8 mouse cellular contexts compared by ENCODE assay signal in the genomic region with DNA sequence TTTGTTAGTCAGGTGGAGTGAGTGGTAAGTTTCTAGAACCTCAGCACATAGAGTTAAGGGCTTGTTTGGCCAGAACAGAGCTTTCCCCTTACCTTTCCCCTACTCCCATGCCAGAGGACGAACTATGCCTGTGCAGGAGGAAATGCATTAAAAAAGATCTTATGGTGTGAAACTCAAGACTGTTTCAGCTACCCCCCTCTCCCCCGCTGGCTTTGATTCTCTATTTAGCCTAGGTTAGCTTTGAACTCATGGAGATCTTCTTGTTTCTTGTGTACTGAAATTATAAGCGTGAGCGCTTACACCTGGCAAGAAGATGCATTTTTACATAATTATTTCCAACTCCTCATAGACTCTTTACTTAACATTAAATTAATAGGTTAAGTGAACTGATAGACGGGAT. TPM values are rescaled to one million over a fixed set of nuclear protein-coding genes. Genes with fewer than 3 reads are reported as not detected.
DNase-seq lines count a peak whose midpoint lies in the region; ATAC-seq and TF ChIP-seq lines count a peak whose summit lies in the region.

No protein-coding gene starts in this region.

- 4% methylated on average over 5 of the region's 5 CpGs for WGBS in thymus, adult 2 months
- WGBS in liver, embryonic 13.5 days (ENCODE audit: insufficient replicate concordance), result 6% methylated on average over 5 of the region's 5 CpGs

- intact Hi-C loops in gastrocnemius, adult 2 months (cut with DNase I), result loop anchor here (10.0 kb wide), 1 partner anchor 172 kb away; the partner anchor contains the start of gene Ahsa2

- no peak for TF ChIP-seq CTCF in gastrocnemius, adult 2 months (IDR thresholded peaks at IDR 0.05)
- TF ChIP-seq CTCF in thymus, adult 2 months (IDR thresholded peaks at IDR 0.05; ENCODE audit: borderline replicate concordance, control insufficient read depth, extremely low read depth, insufficient read depth, low read length, poor library complexity), result no peak

- peak overlapping the region; percentile 92 for H3K9ac ChIP-seq in liver, embryonic 13.5 days

- TF ChIP-seq POLR2A in thymus, adult 2 months (IDR thresholded peaks at IDR 0.05; ENCODE audit: control insufficient read depth, extremely low read depth, insufficient read depth, low read length, poor library complexity), result no peak

- H3K9me3 ChIP-seq in liver, embryonic 13.5 days (replicated peaks), result no peaks in the 10 kb centered on the region

- H3K4me1 ChIP-seq in thymus, adult 2 months (replicated peaks; ENCODE audit: control insufficient read depth, insufficient read depth, low read length), result 0 out of 2 replicates have a peak, but pooled peaks cover 2% of the 10 kb centered on the region
- H3K4me1 ChIP-seq in liver, embryonic 13.5 days (replicated peaks), result peaks cover 26% of the 10 kb centered on the region

- no peaks in the 10 kb centered on the region for H3K27me3 ChIP-seq in thymus, adult 2 months (ENCODE audit: control insufficient read depth, insufficient read depth, low read length)
- H3K27me3 ChIP-seq in liver, embryonic 13.5 days, result no peaks in the 10 kb centered on the region

- peak overlapping the region; percentile 82 for H3K4me2 ChIP-seq in liver, embryonic 13.5 days

- no peak for ATAC-seq in liver, embryonic 13.5 days (ENCODE audit: low read depth)

- H3K27ac ChIP-seq in gastrocnemius, adult 2 months, result peak overlapping the region; percentile 93
- H3K27ac ChIP-seq in thymus, adult 2 months (ENCODE audit: control insufficient read depth, insufficient read depth, low read length), result peak overlapping the region; percentile 83
- H3K27ac ChIP-seq in liver, embryonic 13.5 days, result peak overlapping the region; percentile 90

- H3K36me3 ChIP-seq in thymus, adult 2 months (ENCODE audit: control insufficient read depth, insufficient read depth, low read length), result no peaks in the 10 kb centered on the region; the same call in 1 of the 2 replicates
- H3K36me3 ChIP-seq in liver, embryonic 13.5 days, result no peaks in the 10 kb centered on the region; the same call in 1 of the 2 replicates

- no peak for DNase-seq in gastrocnemius, adult 2 months
- no peak for DNase-seq in gastrocnemius, postnatal 10 days
- DNase-seq in thymus, adult 2 months, result no peak
- DNase-seq in thymus, postnatal 36 days, result no peak
- no peak for DNase-seq in liver, embryonic 13.5 days
- DNase-seq in right cerebral cortex, postnatal 4 days, result no peak
- DNase-seq in Muller cell, postnatal 12 days (ENCODE audit: inconsistent ontology term), result no peak
- DNase-seq in gastrocnemius, postnatal 25 days, result no peak

- H3K4me3 ChIP-seq in gastrocnemius, adult 2 months, result peak overlapping the region; percentile 74
- H3K4me3 ChIP-seq in thymus, adult 2 months (ENCODE audit: control insufficient read depth, insufficient read depth, low read length), result peak overlapping the region; percentile 94
- peak overlapping the region; percentile 93 for H3K4me3 ChIP-seq in liver, embryonic 13.5 days (replicated peaks)

RNA-seq across cellular contexts. Expression of gene Pex13, which starts 0.8 kb away (rescaled TPM):
- total RNA-seq in gastrocnemius, adult 2 months (2021), result 10 to 100 TPM; 19.6 to 27.0 TPM
- total RNA-seq in gastrocnemius, postnatal 10 days (2021), result 10 to 100 TPM; 16.9 to 22.0 TPM
- 7.5 and 9.1 TPM in 2 replicates for polyA plus RNA-seq in thymus, adult 2 months (2012; rRNA removed)
- polyA plus RNA-seq in liver, embryonic 13.5 days (2015; fragmentation: Nextera tagmentation; extraction: Ambion mirVana), result 11.8 and 16.1 TPM in 2 replicates
- total RNA-seq in gastrocnemius, postnatal 25 days (2021), result 10 to 100 TPM; 15.3 to 19.2 TPM

RNA-seq across cellular contexts. Expression of gene Pus10, which starts 1.1 kb away (rescaled TPM):
- 10 to 100 TPM; 15.5 to 16.9 TPM for total RNA-seq in gastrocnemius, adult 2 months (2021)
- 10 to 100 TPM; 14.1 to 14.4 TPM for total RNA-seq in gastrocnemius, postnatal 10 days (2021)
- polyA plus RNA-seq in thymus, adult 2 months (2012; rRNA removed), result 4.8 and 5.0 TPM in 2 replicates
- 16.3 and 19.2 TPM in 2 replicates for polyA plus RNA-seq in liver, embryonic 13.5 days (2015; fragmentation: Nextera tagmentation; extraction: Ambion mirVana)
- total RNA-seq in gastrocnemius, postnatal 25 days (2021), result 10 to 100 TPM; 11.0 to 13.9 TPM

RNA-seq across cellular contexts. Expression of gene 0610010F05Rik, which starts 33.1 kb away (rescaled TPM):
- 10 to 100 TPM; 12.4 to 14.2 TPM for total RNA-seq in gastrocnemius, adult 2 months (2021)
- 1 to 10 TPM; 9.1 to 10.0 TPM for total RNA-seq in gastrocnemius, postnatal 10 days (2021)
- 2.3 and 3.4 TPM in 2 replicates for polyA plus RNA-seq in thymus, adult 2 months (2012; rRNA removed)
- polyA plus RNA-seq in liver, embryonic 13.5 days (2015; fragmentation: Nextera tagmentation; extraction: Ambion mirVana), result 14.1 and 16.4 TPM in 2 replicates
- total RNA-seq in gastrocnemius, postnatal 25 days (2021), result 10 to 100 TPM; 11.7 to 13.2 TPM
